Mouse (Mus musculus) cerebellum, adult 2 months (tissue): ENCODE data around the gene Fam173a. TPM values are rescaled to one million over a fixed set of nuclear protein-coding genes. Genes with fewer than 3 reads are reported as not detected.
"Not testable (repeated sequence)": the region's sequence is repeated elsewhere in the genome, so short reads cannot be mapped to it uniquely, and the experiment has no call there.

Source experiments
- DNase-seq, 2 experiments: peaks; one replicate each; pipeline ENCODE4 v3.0.0; 2021
- H3K27ac ChIP-seq: fragments of 200-500 bp; 2 replicates; pipeline ENCODE4 v1.5.1; 2012; ENCODE audit warnings: low read length, control low read depth, inconsistent platforms; ENCODE audit not compliant: insufficient read depth
- H3K27me3 ChIP-seq: fragments of 200-500 bp; 2 replicates; pipeline ENCODE4 v1.6.1; 2012; ENCODE audit warnings: inconsistent platforms, mild to moderate bottlenecking, low read length, moderate library complexity; ENCODE audit not compliant: control insufficient read depth, insufficient read depth
- H3K4me1 ChIP-seq: fragments of 200-500 bp; 2 replicates; pipeline ENCODE4 v1.6.1; 2011; ENCODE audit warnings: low read length; ENCODE audit not compliant: control insufficient read depth, insufficient read depth
- H3K4me3 ChIP-seq: fragments of 200-500 bp; replicated peaks from 2 replicates; pipeline ENCODE3; 2011; ENCODE audit warnings: mild to moderate bottlenecking, low read depth, low read length, control low read depth; ENCODE audit not compliant: insufficient read depth
- CTCF ChIP-seq: fragments of 200-500 bp; IDR thresholded peaks from 2 replicates; pipeline ENCODE4 v1.5.1; 2011; ENCODE audit warnings: low read depth, mild to moderate bottlenecking, control low read depth, low read length, moderate library complexity, borderline replicate concordance; ENCODE audit not compliant: insufficient read depth
- POLR2A ChIP-seq: fragments of 200-500 bp; IDR thresholded peaks from 2 replicates; pipeline ENCODE4 v1.6.1; 2011; ENCODE audit warnings: low read length, control low read depth, borderline replicate concordance; ENCODE audit not compliant: insufficient read depth
- WGBS: fragments of 180-500 bp; shearing (Covaris S2); methylation state at CpG from one replicate; pipeline ENCODE4 v1.1.7; 2018; 5-methylcytosine and 5-hydroxymethylcytosine counted together
- polyA plus RNA-seq: library from polyadenylated mRNA; depleted of rRNA; stranded (reverse); fragments of >200 nt; gene quantifications from 2 replicates; pipeline ENCODE4 v1.2.3, GENCODE M21; 2012

Gene Fam173a
- polyA plus RNA-seq, 1 experiment = 167 TPM

DNA sequence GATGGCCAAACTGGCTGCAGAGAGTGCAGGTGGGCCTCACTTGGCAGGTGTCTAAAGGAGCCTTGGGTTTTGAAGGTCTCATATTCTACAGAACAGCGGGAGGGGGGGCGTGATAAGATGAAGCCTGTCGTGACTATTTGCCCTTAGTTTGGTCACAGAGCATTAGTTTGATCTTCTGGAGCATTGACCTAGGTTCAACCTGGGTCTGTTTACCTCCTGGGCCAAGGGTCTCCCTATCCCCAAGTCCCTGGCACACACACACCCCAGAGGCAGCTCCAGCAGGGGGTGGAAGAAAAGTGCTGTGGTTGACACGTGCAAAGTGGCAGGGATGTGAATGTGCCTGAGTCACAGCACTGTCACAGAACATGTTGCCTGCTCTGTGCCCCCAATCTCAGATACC is 18.2 kb upstream of the Fam173a start:
- TF ChIP-seq CTCF = no peak
- no peaks in the 10 kb centered on the region for H3K27me3 ChIP-seq
- DNase-seq = peak in 1 of 2 experiments; percentile 36
- peak overlapping the region; percentile 95 for H3K27ac ChIP-seq
- H3K4me1 ChIP-seq = peaks cover 34% of the 10 kb centered on the region
- 30% methylated on average over 4 of the region's 4 CpGs for WGBS
- peak overlapping the region; percentile 77 for H3K4me3 ChIP-seq

- 3% methylated on average over 25 of the region's 25 CpGs for WGBS
- peak; percentile 83 to 85 for DNase-seq
- H3K4me3 ChIP-seq = peak overlapping the region; percentile 77
- TF ChIP-seq POLR2A (0 out of 2 replicates have a peak, but pooled peaks have one; percentile 11), CTCF (no peak)
- H3K27me3 ChIP-seq = no peaks in the 10 kb centered on the region
- peaks cover 28% of the 10 kb centered on the region for H3K4me1 ChIP-seq
- H3K27ac ChIP-seq = peak overlapping the region; percentile 95
Observed at GRCm38 (mm10) chr17:25809606-25810340, 17.1 kb upstream of the Fam173a start.

GRCm38 (mm10) chr17:25808789-25809605 is 16.3 kb upstream of the Fam173a start, which contains the start of gene Fbxl16:
Gene Fbxl16, plus strand, starts transcription at chr17:25809085.
- Histone ChIP-seq H3K27ac (peak within 1 kb of the TSS; percentile 95), H3K4me1 (peaks cover 22% of the 10 kb centered on the region), H3K4me3 (peak within 1 kb of the TSS; percentile 77), H3K27me3 (no peaks in the 10 kb centered on the region)
- under 1% methylated on average over 95 of the region's 100 CpGs for WGBS
- TF ChIP-seq POLR2A (peak; percentile 95), CTCF (peak; percentile 21; the same call in 1 of the 2 replicates)
- DNase-seq = peak; percentile 97 to 98

GRCm38 (mm10) chr17:25808028-25808427 is 15.3 kb upstream of the Fam173a start:
- Histone ChIP-seq H3K27me3 (no peaks in the 10 kb centered on the region), H3K4me3 (peak overlapping the region; percentile 68), H3K4me1 (peaks cover 20% of the 10 kb centered on the region), H3K27ac (peak overlapping the region; percentile 72)
- WGBS = 15% methylated on average over 5 of the region's 5 CpGs
- DNase-seq = peak in 1 of 2 experiments; percentile 40
- TF ChIP-seq CTCF (no peak), POLR2A (no peak)

- 46% methylated on average over 2 of the region's 2 CpGs for WGBS
- H3K27ac ChIP-seq, H3K27me3 ChIP-seq, H3K4me3 ChIP-seq: not testable (repeated sequence)
- peaks cover 16% of the 10 kb centered on the region for H3K4me1 ChIP-seq
- peak in 1 of 2 experiments; percentile 27 for DNase-seq
Observed at GRCm38 (mm10) chr17:25807452-25807851, 14.8 kb upstream of the Fam173a start.

GRCm38 (mm10) chr17:25806507-25806906 is 13.8 kb upstream of the Fam173a start:
- Histone ChIP-seq H3K4me1 (peaks cover 9% of the 10 kb centered on the region), H3K4me3 (no peak overlapping the region), H3K27ac (no peak overlapping the region), H3K27me3 (no peaks in the 10 kb centered on the region)
- 92% methylated on average over 4 of the region's 4 CpGs for WGBS
- DNase-seq = no peak
- TF ChIP-seq CTCF (no peak), POLR2A (no peak)

DNA sequence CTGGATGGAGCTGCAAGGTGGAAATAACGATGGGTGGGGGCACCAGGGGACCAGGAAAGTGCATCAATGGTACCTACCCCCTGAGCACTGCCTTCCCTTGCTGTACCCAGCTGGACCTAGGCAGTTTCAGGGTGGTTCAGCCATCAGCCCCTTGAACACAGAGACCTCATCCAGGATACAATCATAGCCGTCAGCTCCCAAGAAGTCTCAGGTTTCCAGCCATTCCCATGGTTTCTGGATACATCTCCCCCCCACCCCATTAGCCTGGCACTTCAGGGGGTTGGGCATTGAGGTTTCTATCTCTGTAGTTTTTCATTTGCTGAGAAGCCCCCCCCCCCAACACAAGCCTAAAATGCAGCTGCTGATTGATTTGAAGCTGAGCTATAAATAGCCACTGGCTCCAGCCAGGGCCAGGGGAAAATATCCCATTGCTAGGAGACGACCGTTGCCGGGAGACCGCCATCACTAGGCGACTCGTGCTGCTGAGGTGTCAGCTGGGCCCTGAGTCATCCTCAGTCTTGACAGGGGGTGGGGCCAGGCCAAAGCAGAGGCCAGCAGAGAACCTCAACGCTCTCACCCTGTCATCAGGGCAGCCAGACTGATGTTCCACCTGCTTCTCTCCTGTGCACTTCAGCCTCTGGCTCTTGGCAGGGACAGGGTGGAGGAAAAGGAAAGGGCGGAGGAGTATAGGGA is 10.3 kb upstream of the Fam173a start:
- H3K27me3 ChIP-seq = no peaks in the 10 kb centered on the region
- H3K4me3 ChIP-seq = no peak overlapping the region
- peak in 1 of 2 experiments; percentile 51 for DNase-seq
- no peaks in the 10 kb centered on the region; the same call in 1 of the 2 replicates for H3K4me1 ChIP-seq
- WGBS = 11% methylated on average over 10 of the region's 10 CpGs
- no peak overlapping the region for H3K27ac ChIP-seq
- no peak for TF ChIP-seq POLR2A
- TF ChIP-seq CTCF = no peak

- Histone ChIP-seq H3K4me3 (no peak overlapping the region), H3K27me3 (no peaks in the 10 kb centered on the region), H3K27ac (no peak overlapping the region), H3K4me1 (no peaks in the 10 kb centered on the region)
- TF ChIP-seq CTCF (peak; percentile 82), POLR2A (no peak)
- peak; percentile 72 to 77 for DNase-seq
- 5% methylated on average over 6 of the region's 6 CpGs for WGBS
Observed at GRCm38 (mm10) chr17:25801029-25801428, 8.3 kb upstream of the Fam173a start.
